Mouse (Mus musculus): ENCODE data around the gene Olfr98.
"Not testable (repeated sequence)": the region's sequence is repeated elsewhere in the genome, so short reads cannot be mapped to it uniquely, and the experiment has no call there.

Olfr98 gene

DNA sequence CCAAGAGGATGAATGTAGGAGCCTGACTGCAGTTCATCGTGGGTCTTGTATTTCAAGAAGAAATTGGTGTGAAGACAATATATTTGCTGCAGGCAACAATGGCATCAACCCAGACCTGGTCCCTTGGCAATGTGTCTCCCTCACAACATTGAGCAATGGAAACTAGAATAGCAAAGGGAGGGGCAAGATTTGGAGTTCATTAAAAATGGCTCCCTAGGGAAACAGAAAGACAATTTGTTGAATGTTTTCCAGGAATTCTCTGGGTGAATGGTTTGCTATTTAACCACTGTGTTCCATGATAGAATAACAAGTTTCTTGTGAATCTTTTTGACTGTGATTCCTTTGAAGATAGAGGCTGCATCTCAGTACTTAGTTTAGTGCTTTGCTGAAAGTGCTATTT lies at the start of gene Olfr98:
TSS of gene Olfr98 (minus strand) at position 124 of the 400 bp plus-strand sequence.
- DNase-seq = no peak

DNA sequence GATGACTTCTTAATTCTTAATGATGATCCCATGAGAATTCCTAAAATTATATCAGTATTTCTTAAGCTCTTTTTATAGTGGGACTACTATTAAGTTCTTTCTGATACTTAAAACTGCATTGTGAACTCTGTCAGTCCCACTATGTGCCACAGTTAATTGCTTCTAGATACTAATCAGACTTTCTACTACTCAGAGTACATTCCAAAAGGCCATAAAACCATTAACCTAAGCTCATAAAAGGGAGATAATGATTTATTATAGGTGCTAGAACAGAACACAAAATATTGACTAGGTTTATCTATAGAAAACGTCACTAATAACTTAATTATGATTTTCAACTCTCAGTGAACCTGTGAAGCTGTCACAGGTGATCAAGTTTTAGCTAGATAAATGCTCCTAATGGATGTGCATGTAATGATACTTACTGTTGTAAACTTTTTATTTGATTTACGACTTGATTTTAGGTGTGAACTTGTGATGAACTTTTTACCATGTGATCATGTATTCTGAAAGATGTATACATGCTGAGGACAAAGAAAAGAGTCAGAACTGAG lies 46.7 kb upstream of the Olfr98 start:
- DNase-seq = no peak

DNA sequence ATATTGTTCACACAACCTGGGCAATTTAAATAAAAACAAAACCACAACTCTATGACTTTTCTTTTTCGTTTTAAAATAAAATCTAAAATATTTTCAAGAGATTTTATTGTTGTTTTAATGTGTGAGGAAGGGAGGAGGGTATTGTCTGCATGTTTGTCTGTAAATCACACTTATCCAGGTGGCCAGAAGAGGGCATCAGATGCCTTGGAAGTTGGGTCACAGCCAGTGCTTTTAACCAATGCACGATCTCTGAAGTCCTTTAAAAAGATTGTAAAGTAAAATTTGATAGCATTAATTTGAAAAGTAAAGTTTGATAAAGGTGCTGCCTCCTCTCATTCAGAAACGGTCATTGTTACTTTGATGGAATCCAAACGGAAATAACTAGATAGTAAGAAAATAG lies 44.9 kb upstream of the Olfr98 start:
- DNase-seq = no peak

DNA sequence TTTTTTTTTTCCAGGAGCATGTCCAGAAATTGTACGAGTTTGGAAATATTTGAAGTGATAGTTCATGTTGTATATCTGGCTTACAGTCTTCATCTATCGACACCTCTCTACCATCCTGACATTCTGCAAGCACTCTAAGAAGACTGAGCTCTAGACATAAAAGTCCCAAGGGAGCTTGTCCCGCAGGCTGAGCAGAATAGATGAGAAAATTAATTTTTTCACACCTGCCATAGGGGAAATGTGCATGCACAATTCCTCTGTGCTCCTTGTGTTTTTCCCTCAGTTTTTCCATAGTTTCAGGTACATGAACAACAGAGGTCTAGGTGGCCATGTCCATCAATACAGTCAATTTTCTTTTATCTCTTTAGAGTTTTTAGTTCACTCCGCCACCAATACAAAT lies 40.7 kb upstream of the Olfr98 start, which contains the start of gene Olfr101:
TSS of gene Olfr101 (minus strand) at position 101 of the 400 bp plus-strand sequence.
- DNase-seq = no peak

DNA sequence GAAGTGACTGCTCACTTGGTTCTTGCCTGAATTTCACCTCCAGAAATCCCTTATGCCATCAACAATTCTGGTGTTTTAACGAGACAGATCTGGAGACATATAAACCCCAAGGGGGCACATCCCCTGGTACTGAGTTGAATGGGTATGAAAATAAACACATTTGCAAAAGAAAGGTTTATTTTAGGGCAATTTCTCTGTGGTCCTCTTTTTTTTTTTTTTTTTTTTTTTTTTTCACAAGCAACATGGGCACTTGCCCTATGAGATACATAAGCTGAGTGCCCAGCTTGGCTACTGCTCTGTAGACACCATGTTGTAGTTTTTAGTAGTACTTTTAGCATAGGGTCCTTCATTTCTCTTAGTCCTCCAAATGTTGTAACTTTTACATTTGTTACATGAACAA lies 19.8 kb upstream of the Olfr98 start, which contains the start of gene Olfr99:
TSS of gene Olfr99 (minus strand) at position 101 of the 400 bp plus-strand sequence.
- DNase-seq = no peak

DNA sequence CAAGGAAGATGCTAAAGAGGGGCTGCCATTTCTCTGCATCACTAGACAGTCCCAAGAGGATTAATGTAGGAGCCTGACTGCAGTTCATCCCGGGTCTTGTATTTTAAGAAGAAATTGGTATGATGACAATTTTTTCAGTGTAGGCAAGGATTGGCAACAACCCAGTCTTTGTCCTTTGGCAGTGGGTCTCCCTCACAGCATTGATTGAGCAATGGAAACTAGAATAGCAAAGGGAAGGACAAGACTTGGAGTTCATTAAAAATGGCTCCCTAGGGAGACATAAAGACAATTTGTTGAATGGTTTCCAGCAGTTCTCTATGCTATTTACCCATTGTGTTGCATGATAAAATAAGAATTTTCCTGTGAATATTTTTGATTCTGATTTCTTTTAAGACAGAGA lies 16.8 kb upstream of the Olfr98 start:
- DNase-seq = no peak

DNA sequence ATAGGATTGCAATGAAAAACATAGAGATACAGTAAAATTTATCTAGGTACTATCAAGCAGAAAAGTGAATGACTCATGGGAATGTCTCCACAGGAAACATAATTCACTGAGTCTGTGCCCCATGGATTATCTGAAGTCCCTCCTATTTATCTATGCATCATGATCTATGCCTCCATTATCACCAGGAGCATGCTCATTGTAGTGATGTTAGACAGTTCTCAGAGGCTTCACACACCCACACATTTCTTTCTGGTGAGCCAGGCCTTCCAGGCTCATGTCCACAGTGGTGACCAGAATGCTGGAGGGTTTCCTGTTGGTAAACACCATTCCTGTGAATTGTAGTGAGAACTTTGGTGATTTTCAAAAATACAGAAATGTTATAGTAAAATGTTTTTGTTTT lies 13.0 kb upstream of the Olfr98 start:
- no peak for DNase-seq

DNA sequence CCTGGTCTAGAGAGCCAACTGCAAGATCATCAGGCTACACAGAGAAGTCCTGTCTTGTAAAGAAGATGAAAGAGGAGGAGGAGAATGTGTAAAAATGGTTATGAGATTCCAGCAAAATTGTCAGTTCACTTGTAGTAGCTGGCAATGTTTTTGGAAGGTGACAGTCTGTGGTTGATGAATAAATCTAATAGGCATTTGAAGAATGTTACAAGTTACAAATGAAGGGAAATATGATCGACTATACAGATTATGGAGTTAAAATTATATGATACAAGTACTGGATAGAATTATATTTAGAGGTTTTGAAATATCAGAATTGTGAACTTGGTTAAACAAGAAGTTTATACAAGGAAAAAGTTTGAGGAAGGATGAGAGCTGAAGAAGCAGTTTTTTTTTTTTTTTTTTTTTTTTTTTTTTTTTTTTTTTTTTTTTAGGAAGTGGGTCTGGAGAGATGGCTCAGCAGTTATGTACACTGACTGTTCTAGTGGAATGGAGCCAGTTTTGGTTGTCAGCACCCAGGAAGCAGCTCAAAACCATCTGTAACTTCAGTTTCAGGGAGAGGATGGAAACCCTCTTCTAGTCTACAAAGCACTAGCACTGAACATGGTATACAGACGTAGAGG lies 12.2 kb upstream of the Olfr98 start:
- DNase-seq = no peak

DNA sequence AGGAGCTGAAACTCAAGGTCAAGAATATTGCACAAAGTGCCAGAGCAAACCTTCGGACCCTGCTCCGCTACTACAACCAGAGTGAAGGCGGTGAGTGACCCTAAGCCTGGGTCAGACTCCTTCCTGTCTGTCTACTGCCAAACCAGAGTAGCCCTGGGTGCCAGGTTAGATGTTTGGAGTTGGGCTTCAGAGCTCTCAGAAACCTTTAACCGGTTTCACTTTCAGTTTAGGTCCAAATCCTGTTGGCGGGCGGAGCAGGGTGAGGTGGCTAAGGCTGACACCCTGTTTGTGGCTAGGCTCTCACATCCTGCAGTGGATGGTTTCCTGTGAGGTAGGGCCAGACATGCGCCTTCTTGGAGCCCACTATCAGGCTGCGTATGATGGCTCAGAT lies 7.1 kb upstream of the Olfr98 start:
- peak; percentile 4 for DNase-seq

DNA sequence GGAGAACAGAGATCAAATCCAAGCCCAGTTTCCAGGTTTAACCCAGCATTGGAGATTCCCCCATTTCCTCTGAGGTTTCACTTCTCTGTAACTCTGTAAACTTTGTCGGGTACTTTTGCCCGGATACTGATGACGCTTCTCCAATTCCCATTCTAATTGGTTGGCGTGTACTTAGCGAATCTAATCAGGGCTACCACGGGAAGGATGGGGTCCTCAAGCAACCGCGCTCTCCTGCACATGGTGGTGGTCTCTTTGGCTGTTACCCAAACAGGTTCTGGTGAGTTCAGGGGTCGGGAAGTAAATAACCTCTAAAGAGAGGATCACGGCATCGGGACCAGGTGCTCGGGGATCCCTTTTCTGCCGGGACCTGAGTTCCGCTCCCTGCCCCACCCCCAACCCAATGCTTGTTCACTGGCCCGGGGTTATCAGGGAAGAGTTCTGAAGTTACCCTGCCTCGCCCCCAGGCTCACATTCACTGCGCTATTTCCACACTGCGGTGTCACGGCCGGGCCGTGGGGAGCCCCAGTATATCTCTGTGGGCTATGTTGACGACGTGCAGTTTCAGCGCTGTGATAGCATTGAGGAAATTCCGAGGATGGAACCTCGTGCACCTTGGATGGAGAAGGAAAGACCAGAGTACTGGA lies 6.6 kb upstream of the Olfr98 start, which contains the start of gene H2-M3:
TSS of gene H2-M3 (plus strand) at position 163 of the 644 bp plus-strand sequence.
- DNase-seq = peak; percentile 89

DNA sequence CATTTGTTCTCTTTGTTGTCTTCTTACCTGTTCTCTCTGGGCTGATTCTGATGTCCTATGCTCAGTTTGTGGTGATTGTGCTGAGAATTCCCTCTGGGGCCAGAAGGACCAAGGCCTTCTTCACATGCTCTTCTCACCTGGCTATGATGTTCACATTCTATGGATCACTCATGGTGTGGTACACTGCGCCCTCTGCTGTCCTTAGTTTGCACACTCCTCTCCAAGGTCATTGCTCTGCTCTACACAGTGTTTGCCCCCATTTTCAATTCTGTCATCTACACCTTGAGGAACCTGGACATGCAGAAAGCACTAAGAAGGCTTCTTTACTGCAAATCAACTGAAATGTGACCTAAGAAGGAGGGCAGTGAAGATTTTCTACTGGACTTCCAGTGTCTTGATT lies 13.0 kb downstream of the Olfr98 start:
- DNase-seq = no peak

DNA sequence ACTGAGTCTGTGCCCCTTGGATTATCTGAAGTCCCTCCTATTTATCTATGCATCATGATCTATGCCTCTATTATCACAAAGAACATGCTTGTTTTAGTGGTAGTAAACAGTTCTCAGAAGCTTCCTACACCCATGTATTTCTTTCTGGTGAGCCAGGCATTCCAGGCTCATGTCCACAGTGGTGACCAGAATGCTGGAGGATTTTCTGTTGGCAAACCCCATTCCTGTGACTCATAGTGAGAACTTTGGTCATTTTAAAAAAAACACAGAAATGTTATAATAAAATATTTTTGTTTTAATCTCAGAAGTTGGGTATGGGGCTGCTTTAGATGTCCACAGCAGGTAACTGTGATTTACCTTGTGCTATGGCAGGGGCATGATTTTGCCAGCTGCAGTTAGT lies 14.1 kb downstream of the Olfr98 start:
- no peak for DNase-seq

DNA sequence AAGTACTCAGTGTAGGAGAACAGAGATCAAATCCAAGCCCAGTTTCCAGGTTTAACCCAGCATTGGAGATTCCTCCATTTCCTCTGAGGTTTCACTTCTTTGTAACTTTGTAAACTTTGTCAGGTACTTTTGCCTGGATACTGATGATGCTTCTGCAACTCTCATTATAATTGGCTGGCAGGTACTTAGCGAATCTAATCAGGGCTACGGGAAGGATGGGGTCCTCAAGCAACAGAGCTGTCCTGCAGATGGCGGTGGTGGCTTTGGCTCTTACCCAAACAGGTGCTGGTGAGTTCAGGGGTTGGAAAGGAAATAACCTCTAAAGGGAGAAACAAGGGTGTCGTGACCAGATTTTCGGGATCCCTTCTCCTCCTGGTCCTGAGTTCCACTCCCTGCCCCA lies 16.8 kb downstream of the Olfr98 start:
- peak; percentile 35 for DNase-seq

DNA sequence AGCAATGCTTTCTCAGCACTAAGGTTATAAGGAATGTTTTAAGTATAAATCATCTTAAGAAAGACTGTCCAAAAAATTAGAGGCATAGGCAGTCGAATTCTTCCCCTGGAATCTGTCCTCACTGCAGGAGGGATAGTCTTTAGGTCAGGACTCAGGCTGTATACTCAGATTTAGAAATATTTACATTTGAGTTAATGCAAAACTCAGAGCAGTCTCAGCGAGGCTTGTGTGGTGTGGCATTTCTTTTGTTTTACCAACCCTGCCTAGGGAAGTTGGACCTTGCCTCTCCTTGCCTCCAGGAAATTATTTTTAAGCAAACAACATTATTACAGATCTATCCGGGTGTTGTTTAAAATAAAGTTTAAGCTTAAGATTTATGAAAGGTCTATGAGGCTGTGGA lies 21.4 kb downstream of the Olfr98 start:
- no peak for DNase-seq

DNA sequence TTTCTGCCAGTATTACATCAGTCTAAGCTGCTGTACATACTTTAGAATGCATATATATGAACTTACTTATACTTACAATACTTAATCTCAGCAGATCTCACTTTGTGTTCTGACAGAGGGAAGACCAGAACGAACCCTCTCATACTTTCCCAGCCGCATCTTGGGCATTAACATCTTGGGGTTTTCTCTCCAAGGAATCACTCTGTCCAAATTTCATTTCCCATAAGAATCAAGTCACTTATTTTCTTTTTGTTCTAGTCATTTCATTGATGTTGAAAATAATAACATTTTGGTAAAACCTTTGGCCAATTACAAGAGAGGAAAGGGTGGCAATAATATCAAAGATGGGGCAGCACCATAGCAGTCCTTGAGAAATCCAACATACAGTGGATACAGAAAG lies 26.3 kb downstream of the Olfr98 start, which contains the start of gene Olfr97:
TSS of gene Olfr97 (minus strand) at position 101 of the 400 bp plus-strand sequence.
- DNase-seq = not testable (repeated sequence)

DNA sequence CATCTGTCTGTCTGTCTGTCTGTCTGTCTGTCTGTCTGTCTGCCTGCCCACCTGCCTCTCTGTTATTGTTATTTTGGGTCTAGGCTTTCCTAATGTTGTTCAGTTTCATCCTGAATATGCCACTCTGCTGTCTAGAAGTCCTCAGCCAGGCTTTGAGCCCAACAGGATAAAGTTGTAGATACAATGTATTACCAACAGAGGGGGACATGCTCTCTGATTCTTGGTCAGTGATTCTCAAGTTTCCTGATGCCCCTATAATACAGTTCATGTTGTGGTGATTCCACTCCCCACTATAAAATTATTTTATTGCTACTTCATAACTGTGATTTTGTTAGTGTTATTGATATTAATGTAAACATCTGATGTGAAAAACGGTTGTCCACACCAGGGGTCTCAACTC lies 41.7 kb downstream of the Olfr98 start:
- DNase-seq = no peak

DNA sequence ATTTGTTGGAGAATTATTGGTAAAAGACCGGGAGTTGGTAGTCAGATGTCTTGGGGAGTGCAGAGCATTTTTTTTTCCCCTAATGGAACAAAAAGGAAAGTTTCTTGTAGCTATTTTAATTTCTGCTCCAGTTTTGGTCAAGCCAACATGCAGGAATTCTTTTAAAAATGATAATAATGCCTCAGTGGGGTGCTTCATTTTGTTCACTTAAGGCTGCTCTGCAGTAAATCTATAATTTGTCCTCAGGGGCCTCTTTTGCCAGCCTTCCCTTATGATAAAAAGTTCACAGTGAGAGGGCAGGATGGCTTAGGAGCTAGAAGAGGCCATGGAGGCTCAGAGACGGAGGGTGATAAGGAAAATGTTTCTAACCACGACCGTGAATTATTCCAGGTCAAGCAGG lies 43.7 kb downstream of the Olfr98 start, which contains the start of gene Olfr96:
TSS of gene Olfr96 (plus strand) at position 301 of the 400 bp plus-strand sequence.
- DNase-seq = no peak

DNA sequence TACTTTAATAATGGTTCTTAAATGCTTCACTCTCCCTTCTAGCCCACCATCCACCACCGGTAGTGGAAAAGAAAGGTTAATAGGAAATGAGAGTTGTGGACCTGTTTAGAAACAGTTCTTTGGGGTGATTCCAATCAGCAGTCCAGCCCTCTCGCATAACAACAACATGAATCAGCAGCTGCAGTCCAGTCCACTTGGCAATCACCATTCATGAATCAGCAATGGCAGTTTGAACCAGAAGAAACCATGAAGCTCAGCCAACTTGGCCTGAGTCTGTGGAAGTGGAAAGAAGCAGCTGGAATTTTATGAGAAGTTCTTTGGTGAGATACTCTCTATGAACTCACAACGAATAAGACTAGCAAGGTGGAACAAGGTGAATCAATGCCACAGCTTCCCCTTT lies 45.1 kb downstream of the Olfr98 start:
- DNase-seq = no peak

DNA sequence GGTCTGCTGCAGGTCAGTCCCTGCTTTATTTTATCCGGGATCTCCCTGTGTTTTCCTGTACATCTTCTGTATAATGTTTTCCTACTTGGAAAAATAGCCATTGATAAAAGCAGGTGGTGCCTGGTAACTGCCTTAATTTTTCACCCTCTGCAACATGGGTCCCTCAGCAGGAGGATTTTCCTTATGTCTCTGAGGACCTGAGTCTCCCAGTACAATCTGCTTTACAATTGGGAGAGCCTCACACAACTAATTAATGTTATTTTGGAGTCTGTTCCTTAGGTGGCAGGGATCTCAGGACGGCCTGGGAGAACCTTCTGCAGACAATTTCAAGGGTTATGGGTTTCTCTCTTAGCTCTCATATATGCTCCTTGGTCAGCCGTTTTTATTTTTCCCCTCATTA lies 50.5 kb downstream of the Olfr98 start, which contains the start of gene Olfr95:
TSS of gene Olfr95 (minus strand) at position 101 of the 400 bp plus-strand sequence.
- no peak for DNase-seq
